Mouse (Mus musculus) olfactory bulb, adult 2 months (tissue): Measurements from ENCODE around the gene Itgb3bp.

Source experiments
- CTCF ChIP-seq: fragments of 200-500 bp; IDR thresholded peaks from 2 replicates; pipeline ENCODE4 v1.5.1; 2012; ENCODE audit warnings: low read depth, mild to moderate bottlenecking, low read length, moderate library complexity; ENCODE audit not compliant: insufficient read depth
- POLR2A ChIP-seq: fragments of 200-500 bp; IDR thresholded peaks from 2 replicates; pipeline ENCODE4 v1.6.1; 2012; ENCODE audit warnings: mild to moderate bottlenecking, low read depth, low read length, moderate library complexity; ENCODE audit not compliant: insufficient read depth

- TF ChIP-seq CTCF (no peak), POLR2A (no peak)
These were observed 47.7 kb downstream of the Itgb3bp start for GRCm38 (mm10) chr4:99881882-99882281.
